Mouse (Mus musculus): ENCODE measurements around the gene Ccdc148.

Gene Ccdc148

DNA sequence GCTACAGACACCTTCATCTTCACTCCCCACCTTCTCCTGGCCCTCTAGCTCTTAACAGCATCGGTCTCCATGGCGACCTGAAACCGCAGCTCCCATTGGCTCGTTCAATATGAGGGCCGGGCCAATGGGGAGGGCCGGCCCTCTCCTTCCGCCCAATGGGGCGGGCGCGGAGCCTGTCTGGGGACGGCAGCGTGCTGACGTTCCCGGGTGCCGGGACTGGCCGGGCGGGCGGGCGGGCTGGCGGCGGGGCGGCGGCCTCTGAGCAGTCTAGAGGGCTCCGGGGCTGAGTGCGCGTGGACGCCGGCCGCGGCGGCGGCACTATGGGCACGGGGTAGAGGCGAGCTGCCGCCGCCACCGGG lies at the start of gene Ccdc148, which contains the start of gene Pkp4:
Gene Ccdc148 (minus strand): TSS at position 79 of the 359 bp plus-strand sequence.
Gene Pkp4 (plus strand): TSS at position 246 of the 359 bp plus-strand sequence.
- DNase-seq (ENCODE audit: low spot score): peak; percentile 92

DNA sequence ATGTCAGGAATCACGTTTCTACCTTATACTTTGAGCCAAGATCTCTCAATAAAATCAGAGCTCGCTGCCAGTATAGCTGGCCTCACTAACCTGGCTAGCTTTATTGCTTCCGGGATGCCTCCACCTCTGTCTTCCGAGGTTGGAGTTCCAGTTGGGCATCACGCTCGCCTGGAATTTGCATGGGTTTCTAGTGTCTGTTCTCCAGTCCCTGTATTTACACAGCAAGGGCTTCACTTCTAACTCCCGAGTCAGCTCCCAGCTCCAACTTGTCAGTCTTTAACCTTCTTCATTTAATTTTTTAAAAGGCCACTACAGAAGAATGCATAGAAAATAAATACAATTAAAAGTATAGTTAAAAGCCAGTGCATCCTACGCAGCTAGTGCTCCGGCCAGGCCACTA lies 47.8 kb upstream of the Ccdc148 start:
- no peak for DNase-seq (ENCODE audit: low spot score)

- no peak for DNase-seq (ENCODE audit: low spot score)
Measured at GRCm38 (mm10) chr2:59207725-59208124, 47.2 kb upstream of the Ccdc148 start.

GRCm38 (mm10) chr2:59207240-59207639 lies 46.8 kb upstream of the Ccdc148 start:
- no peak for DNase-seq (ENCODE audit: low spot score)

DNA sequence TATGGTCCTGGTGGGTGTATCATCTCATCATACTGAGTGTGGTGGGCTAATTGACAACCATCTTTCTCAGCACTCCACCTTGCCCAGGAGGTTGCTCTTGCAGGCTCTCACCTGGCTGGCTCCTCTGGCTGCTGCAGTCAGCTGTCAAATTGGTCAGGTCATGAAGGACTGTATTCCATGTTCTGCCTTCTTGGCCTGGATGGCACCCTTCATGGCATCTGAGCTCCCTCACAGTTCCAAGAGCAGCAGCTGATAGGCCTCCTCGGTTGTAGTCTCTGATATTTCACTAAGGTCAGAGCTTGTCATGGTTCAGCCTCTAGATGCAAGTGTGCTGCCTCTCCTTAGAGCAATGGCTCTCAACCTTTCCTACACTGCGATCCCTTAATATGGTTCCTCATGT lies 45.7 kb upstream of the Ccdc148 start:
- no peak for DNase-seq (ENCODE audit: low spot score)

DNA sequence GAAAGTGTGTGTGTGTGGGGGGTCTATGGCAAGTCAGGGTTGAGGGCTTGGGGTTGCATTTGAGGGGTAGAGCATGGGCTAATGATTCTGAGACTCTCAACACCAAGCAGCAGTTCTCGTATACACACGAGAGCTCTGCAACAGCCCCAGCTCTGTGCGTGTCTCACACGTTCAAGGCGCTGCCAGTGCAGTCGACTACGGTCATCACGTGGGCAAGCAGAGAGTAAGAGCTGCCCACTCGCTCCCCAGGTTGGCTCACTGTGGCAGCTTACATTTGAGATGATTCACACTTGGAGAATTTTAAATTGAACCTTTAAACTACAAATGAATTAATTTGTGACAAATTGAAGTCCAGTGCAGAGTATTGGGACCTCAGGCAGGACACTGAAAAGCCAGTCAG lies 44.6 kb upstream of the Ccdc148 start:
- no peak for DNase-seq (ENCODE audit: low spot score)

- DNase-seq (ENCODE audit: low spot score): no peak
Measured at GRCm38 (mm10) chr2:59203627-59204425, 43.3 kb upstream of the Ccdc148 start.

GRCm38 (mm10) chr2:59202930-59203329 lies 42.4 kb upstream of the Ccdc148 start:
- DNase-seq (ENCODE audit: low spot score): no peak

DNA sequence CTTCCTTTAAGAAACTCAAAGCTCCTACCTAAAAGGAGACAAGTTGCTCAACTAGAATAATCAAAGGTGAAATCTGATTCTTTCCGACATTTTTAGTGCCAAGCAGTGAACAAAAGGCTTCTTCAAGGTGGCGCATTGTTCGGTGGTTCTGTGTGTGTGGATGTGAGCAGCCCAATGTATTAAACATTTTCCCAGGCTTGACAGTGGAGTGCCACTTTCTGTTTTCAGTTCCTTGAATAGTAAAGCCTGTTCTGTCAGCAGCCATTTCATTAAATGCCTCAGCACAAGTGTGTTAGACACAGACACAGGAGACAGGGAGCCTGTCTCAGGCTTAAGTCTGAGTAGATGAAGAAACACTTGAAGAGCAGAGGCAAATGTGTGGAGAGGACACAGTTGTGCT lies 40.0 kb upstream of the Ccdc148 start:
- no peak for DNase-seq (ENCODE audit: low spot score)

GRCm38 (mm10) chr2:59199476-59199976 lies 39.0 kb upstream of the Ccdc148 start:
- DNase-seq (ENCODE audit: low spot score): no peak

DNA sequence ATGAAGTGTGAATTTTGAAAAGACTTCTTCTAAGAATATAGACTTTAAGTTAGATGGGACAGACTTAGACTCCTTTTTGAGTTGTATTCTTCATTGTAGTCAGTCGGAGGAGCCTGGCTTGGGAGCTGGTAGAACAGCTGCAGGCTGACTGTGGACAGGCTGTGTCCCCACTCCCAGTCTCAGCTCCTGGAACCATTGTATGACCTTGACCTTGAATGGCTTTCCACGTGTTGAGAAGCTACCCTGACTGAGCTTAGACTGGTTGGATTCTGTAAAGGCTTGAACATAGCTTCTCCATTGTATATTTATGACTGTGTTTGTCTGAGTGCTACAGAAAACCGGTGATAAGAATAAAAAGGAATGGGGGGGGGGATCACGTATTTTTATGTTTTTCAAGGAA lies 36.7 kb upstream of the Ccdc148 start:
- no peak for DNase-seq (ENCODE audit: low spot score)

GRCm38 (mm10) chr2:59193117-59193516 lies 32.6 kb upstream of the Ccdc148 start:
- DNase-seq (ENCODE audit: low spot score): no peak

DNA sequence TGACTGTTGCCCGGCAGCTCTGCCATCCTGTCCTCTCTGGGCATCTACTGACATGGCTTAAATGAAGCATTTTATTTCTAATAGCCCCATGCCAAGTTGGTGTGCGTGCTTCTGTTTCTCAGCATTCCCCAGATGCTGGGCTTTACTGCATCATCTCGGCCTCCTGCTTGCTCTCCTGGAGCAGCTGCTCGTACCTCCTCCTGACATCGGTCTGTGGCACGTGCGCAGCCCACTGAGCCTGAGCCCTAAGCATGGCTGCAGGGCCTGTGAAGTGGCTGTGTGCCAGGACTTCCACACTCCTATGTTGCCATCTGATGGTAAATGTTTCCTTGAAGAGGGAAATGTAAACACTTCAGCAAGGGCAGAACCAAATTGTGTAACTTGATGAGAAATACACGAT lies 31.0 kb upstream of the Ccdc148 start:
- DNase-seq (ENCODE audit: low spot score): no peak

DNA sequence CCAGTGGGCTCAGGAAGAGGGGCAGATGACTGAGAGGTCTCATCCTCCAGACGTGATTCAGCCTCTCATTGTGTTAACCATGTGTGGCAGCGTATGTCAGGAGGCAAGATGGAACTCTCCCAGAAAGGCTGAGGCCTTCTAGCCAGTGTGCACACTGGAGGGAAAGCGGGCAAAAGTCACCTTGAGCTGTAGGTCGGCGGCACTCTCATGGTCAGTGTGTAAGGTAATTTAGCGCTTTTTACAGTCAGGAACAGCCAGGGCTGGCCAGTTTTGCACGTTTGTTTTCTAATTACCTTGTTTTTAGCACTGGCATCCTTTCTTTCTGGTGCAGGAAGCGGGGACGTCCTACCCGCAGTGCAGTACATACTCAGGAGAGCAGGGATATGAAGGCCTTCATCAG lies 29.7 kb upstream of the Ccdc148 start:
- no peak for DNase-seq (ENCODE audit: low spot score)

DNA sequence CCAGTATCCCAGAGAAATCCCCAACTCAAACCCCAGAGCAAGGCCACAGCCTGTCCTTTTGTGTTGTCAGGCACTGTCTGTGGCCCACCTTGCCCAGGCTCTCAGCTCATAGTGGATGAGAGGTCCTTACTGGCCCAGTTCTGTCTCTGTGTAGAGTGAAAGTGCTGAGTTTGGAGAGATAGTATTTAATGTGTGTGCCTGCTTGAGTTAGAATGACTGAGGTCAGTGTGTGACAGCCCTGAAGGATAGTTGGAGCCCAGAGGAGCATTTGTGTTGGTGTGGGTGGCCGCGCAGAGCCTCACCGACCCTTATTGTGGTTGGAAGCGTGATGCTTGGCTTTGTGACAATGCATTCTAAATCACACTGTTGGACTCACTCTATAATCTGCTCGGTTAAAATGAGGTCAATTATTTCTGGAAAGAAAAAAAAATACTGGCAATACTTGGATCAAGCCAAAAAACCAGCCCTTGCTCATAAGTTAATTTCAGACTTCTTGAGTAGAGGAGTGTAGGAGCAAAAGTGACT lies 29.2 kb upstream of the Ccdc148 start:
- DNase-seq (ENCODE audit: low spot score): no peak

GRCm38 (mm10) chr2:59188306-59188705 lies 27.8 kb upstream of the Ccdc148 start:
- DNase-seq (ENCODE audit: low spot score): no peak

- no peak for DNase-seq (ENCODE audit: low spot score)
Measured at GRCm38 (mm10) chr2:59186966-59187365, 26.5 kb upstream of the Ccdc148 start.

DNA sequence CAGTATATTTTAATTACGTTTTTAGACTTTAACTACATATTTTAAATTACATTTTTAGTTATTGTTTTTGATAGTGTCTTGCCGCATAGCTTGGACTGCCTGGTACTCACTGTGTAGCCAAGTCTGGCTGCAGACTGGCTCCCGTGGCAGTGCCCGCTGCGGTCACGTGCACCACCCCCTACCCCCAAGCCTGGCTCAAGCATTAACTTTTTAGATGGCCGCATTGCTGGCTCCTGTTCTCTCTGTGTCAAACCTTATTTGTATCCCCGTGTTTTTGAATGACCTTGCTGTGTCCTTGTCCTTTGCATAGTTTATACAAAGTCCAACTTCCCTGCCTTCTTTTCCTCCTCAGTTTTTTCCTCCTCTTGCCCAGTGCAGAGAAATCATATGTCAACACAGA lies 25.6 kb upstream of the Ccdc148 start:
- no peak for DNase-seq (ENCODE audit: low spot score)

GRCm38 (mm10) chr2:59184107-59185064 lies 23.9 kb upstream of the Ccdc148 start:
- DNase-seq (ENCODE audit: low spot score): no peak

DNA sequence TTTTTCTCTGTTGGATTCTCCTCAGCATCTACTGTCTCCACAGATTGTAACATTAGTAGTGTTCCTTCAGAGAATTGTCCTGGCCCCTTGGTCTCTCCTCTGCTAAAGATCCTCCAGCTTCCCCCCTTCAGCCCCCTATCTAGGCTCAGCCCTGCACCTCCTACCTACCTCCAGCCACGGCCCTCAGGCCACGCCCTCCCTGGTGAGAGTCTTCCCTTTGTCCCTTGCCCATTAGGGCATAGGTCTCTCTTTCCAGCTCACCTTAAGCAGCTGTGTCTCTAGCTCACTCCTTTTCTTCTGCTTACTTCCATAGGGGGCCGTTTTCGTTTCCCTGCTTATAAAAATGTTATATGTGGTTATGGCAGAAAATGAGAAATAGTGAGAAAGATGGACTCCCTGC lies 23.1 kb upstream of the Ccdc148 start:
- no peak for DNase-seq (ENCODE audit: low spot score)

DNA sequence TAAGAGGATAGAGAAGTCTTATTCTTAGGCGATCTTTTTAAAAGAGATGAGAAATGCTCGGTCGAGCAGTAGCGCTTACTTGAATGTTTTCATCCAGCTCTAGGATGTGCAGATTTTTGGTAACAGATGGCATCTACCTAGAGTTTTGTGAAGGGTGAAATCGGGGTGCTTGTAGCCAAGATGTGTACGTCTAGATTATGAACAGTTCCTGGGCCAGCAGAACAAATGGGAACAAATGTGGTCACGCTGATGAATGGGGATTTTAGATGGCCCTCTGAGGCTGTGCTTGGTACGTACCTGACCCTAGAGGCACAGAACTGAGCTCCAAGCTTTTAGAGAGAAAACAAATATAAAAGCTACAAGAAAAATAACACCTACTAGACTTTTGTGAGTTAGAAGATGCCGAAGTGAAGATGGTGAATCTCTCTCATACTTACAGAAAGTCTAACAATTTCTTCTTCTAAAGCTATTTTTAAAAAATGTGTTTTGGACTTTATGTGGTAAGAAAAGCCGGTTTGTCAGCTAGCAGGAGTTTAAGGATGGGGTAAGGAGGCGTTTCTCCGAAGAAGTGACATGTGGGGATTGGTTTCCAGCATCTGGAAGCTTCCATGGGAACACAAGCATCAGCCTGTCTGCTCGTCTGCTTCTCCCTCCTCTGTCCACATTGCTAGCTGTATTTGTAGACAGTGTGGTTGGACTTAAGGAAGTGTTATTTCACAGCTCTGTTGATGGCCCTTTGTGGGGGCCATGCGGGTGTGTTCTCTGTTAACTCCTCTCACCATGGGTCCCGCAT lies 21.0 kb upstream of the Ccdc148 start:
- no peak for DNase-seq (ENCODE audit: low spot score)

- no peak for DNase-seq (ENCODE audit: low spot score)
Measured at GRCm38 (mm10) chr2:59179487-59179886, 19.0 kb upstream of the Ccdc148 start.

Measured in ovary, postnatal 36 days (tissue).